Mouse (Mus musculus): ENCODE measurements around the gene Gpsm1.

DNA sequence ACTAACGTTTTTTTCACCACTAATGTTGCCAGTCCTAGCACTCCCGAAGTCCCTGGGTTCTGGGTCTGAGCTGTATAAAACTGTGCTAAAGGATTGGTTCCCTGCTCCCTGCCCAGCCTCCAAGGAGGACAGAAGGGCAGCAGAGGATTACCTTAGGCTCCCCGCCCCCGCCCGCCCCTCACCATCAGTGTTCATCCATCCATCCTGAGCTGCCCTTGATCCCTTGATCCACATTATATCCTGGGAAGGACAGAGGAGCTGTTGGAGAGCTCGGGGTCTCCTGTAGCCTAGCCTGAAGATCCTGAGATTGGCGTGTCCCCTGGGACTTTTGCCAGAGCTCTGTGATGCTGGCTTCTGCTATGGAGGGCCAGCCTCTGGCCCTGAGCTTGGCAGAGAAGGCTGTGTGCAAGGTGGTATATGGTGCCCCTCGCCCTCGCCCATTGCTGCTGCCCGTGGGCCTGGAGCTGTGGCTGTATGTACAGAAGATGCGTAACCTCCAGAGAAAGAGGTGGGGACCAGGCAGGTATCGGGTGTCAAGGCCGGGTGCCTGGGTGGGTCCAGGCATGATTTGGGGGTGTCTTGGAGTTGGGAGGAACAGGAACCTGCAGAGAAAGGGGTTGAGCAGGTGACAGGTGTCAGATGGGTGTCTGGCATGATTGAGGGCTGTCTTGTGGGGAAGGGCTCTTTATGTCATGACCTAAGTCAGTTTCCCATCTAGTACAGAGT, 4.4 kb downstream of the Gpsm1 start:
- no peak for TF ChIP-seq POLR2AphosphoS2 (IDR thresholded peaks at IDR 0.05; ENCODE audit: low read length)
- TF ChIP-seq GATA1 (IDR thresholded peaks at IDR 0.05; ENCODE audit: low read depth, low read length) = no peak
- no peak for TF ChIP-seq MXI1 (IDR thresholded peaks at IDR 0.05; ENCODE audit: low read depth, low read length)
- no peak for TF ChIP-seq MAX (IDR thresholded peaks at IDR 0.05; ENCODE audit: low read length)
- TF ChIP-seq POLR2A (IDR thresholded peaks at IDR 0.05; ENCODE audit: control insufficient read depth in 1 of 2, insufficient read depth in 1 of 2, low read depth in 1 of 2, low read length in 2 of 2, poor library complexity in 1 of 2) = no peak
- TF ChIP-seq EP300 (IDR thresholded peaks at IDR 0.05; ENCODE audit: low read depth in 1 of 2, low read length in 2 of 2) = no peak
- no peak for TF ChIP-seq CTCF (IDR thresholded peaks at IDR 0.05 in 2 of 3, conservative IDR thresholded peaks at IDR 0.05 in 1 of 3; ENCODE audit: control insufficient read depth in 1 of 3, insufficient read depth in 1 of 3, low read depth in 2 of 3, low read length in 3 of 3, poor library complexity in 1 of 3, severe bottlenecking in 1 of 3)
- TF ChIP-seq ZC3H11A (IDR thresholded peaks at IDR 0.05; ENCODE audit: low read depth, low read length) = no peak
- TF ChIP-seq ETS1 (IDR thresholded peaks at IDR 0.05; ENCODE audit: low read depth, low read length) = no peak
- no peak for TF ChIP-seq CHD2 (IDR thresholded peaks at IDR 0.05; ENCODE audit: low read length)
- no peak for TF ChIP-seq SMC3 (IDR thresholded peaks at IDR 0.05; ENCODE audit: low read depth, low read length)
- no peak for TF ChIP-seq HCFC1 (IDR thresholded peaks at IDR 0.05; ENCODE audit: low read depth, low read length)
